Mouse (Mus musculus): ENCODE measurements around the gene Megf11.
"Not testable (repeated sequence)": the region's sequence is repeated elsewhere in the genome, so short reads cannot be mapped to it uniquely, and the experiment has no call there.

Megf11 gene

DNA sequence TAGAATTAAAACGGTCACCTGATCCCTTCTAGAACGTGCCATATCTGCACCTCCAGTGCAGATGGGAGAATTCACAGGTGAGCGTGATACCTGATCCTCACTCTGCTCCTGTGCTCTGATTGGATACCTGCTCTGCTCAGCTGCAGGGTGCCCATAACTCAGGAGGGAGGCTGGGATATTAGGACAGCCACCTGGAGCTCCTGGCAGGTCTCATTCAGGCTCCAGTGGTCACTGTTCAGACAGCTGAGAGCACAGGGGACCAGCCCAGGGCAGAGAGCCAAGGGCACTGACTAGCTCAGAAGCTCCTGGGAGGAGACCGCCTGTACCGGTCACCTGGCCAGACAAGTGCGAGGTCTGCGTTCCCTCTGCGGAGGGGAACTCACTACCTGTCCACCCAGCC lies 80.7 kb downstream of the Megf11 start:
- CTCF ChIA-PET, result no interaction called here

DNA sequence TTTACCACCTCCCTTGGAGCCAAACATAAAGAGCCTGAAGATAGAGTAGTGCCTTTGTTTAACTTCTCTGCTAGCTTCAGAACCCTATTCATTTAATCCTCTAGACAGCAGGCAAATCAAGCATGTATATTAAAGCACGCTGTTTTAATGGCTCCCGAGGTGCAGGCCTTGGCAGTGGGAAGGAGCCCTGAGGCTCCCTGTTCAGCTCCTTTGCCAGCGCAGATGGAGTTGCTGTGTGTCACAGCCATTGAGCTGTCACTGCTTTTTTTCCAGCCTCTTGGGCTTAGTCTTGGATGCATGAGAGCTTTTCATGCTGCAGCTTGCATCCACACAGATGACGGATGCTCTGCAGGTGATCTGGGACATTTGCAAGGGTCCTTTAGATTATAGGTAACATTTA lies 81.1 kb downstream of the Megf11 start:
- CTCF ChIA-PET, result no interaction called here

DNA sequence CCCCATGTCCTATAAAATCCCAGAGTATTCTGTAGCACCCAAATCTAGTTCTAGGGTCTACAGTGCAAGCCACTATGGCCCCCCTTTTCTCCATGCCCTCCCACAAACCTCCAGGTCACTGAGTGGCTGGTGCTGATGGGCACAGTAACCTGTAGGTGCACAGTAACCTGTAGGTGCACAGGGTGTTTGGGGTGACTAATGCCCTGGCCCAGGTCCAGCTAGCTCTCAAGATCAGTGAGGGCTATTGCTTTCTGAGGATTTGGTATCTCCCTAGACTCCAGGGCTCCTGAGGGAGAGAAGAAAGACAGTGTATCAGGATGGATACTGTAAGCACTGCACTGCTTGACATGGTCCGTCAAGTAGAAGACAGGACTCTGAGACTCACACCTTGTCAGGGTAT lies 85.4 kb downstream of the Megf11 start:
- CTCF ChIA-PET, result no interaction called here

DNA sequence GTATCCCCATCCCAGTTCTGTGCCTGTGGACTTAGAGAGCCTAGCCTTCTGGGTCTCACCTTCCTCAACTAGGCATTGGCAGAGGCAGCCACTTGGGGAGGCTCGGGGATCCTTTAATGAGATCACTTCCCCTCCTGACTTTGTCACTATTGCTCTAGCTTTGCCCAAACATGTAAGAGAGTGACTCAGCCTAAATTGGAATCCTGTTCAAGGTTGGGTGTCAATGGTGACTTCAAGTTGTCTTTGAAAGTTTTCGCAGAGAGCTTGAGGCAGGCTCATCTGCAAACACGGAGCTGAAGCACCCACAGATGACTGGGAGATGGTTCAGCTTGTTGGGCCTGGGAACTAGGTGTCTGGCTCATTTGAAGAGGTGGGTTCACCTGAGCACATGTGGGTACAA lies 85.9 kb downstream of the Megf11 start:
- CTCF ChIA-PET, result interaction anchor here (0.6 kb wide), 1 partner anchor 16 kb away, joined by 3 read pairs; no protein-coding TSS in a partner anchor

DNA sequence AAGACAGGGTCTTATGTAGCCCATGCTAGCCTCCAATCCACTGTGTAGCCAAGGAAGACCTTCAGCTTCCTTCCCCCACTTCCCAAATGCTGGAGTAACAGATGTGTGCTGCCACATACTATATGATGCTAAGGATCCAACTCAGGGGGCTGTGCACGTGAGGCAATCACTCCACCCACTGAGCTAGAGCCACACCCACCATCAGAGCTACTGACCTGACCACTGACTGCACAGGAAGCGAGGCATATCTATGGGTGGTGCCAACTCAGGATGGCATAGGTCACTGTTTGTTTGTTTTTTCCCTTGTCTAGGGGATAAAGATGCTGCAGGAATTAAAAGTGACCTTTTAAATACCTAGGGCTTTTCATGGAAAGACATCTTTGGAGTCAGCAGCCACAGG lies 86.7 kb downstream of the Megf11 start:
- CTCF ChIA-PET, result no interaction called here

DNA sequence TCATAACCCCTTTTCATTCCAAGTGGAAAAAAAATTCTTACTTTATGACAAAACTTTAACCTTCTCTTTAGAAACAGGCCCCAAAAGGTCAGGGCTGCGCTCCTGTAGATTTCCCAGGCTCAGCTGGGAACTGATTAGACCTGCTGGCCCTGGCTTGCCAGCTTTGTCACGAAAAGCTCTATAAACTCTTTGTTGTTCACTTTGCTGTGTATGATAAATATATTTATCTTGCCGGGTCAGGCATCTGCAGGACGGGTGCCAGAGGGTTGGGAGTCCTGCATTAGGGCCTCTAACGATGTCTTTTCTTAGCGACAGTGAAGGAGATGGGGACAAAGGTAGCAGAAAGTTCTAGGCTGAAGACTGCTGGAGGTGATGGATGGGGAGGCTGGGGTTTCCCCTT lies 87.3 kb downstream of the Megf11 start:
- CTCF ChIA-PET, result no interaction called here

DNA sequence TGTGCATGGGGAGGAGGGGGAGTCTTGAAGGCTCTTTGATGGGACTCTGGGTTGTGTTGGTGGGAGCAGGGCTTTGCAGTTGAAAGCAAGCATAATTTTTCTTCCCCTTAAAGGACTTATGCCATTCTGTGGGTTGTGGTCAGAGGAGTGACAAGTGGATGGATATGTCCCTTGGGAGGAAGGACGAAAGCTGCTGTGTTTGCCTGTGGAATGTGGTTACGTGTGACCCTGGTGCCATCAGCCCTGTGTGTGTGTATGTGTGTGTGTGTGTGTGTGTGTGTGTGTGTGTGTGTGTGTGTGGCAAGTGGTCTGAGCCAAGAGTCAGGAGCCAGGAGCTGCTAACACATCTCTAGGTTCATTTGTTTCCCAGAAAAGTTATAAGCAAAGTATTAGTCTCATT lies 87.7 kb downstream of the Megf11 start:
- CTCF ChIA-PET, result no interaction called here

DNA sequence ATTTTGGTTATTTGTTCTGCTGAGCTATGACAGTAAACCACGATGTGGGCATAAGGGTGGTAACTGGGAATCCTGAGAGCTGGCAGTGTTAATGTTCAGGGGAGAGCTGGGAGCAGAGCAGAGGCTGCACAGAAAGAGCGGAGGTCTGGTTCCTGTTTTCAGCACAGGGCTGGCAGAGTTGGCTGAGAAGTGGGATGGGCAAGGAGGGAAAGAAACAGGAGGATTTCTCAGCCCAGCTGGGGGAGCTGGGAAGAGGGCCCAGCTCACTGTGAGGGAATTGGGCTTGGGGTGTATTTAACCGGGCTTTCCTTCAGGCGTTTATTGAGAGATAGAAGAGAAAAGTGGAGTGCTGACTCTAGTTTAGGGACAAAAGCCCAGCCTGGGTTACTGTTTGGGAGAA lies 88.3 kb downstream of the Megf11 start:
- CTCF ChIA-PET, result no interaction called here

DNA sequence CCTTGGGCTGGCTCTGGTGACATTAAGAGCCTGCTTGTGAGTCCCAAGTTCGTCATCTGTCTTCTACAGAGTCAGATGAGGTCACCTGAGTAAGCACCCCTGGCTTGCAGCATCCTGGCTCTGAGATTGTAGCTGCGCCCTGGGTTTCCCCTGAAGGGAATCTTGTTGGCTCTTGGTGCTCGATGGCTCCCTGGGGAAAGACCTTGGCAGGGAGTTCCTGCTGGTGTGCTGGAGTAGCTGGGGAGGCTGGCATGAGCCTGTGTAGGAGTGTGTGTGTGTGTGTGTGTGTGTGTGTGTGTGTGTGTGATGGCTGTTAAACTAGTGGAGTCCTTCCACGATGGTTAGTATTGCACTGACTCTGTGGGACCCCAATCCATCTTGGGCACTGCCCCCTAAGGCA lies 88.7 kb downstream of the Megf11 start:
- CTCF ChIA-PET, result no interaction called here

DNA sequence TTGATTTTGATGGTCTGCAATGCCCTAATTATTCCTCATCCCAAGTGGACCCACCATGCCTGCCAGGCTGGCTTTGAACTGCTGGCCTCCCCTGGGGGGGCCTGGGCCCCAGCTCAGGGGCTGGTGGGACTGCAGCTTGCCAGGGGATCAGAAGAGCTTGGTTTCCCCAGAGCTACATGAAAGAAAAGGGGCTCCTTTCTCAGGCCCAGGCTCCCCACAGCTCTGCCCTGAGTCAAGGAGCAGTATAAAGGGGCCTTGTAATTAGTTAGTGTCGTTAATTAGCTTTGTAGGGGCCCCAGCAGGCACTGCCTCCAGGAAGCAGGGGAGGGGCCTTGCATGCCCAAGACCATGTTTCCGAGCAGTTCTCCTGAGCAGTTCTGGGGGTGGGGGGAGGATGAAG lies 90.5 kb downstream of the Megf11 start:
- CTCF ChIA-PET, result no interaction called here

DNA sequence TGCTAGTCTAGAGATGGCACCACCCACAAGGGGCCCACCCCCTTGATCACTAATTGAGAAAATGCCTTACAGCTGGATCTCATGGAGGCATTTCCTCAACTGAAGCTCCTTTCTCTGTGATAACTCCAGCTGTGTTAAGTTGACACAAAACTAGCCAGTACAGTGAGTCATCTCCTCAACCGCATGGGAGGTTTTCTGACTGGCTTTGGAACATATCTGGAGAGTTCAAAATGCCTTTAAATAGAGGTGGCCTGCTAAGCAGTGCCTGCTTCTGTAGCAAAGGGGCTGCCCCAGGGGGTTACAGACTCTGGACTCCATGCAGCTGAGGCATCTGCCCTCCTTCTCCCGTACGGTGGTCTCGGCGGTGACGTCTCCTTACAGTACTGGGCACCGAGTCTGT lies 92.0 kb downstream of the Megf11 start:
- CTCF ChIA-PET, result not testable (repeated sequence)

DNA sequence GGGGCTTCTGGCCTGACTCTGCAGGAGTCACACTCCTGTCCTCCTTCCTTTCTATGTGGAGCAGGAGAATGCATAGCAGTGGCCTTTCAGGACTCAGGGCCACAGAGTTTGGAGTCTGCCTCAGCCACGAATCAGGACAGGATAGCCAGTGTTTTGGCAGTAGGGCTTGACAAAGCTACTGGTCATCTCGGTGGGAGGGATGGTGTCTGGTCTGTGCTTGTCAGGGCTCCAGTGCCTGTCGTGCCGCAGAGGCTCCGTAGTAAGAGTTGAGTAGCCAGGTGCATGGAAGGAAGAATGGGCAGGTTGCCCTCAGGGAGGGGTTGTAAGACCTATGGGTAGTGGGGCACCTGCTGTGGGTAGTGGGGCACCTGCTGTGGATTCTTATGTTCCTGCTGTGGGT lies 96.7 kb downstream of the Megf11 start:
- CTCF ChIA-PET, result no interaction called here

DNA sequence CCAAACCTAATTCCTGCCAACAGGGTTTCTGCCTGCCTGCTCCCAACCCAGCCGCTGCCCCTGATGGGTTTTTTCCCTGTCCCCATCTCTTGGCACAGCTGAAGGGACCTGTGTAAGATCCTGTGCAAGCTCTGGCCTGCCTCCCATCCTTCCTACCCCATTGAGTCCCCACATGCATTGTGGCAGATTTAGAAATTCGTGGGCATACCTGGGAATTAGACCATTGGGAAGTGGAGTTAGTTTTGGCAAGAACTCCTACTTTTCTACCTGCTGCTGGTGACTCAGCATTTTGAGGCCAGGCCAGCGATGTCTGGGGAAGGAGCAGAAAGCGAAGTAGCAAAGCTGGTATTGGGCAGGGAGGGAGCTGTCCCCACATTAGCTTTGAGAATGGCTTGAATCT lies 102.0 kb downstream of the Megf11 start:
- CTCF ChIA-PET, result no interaction called here

DNA sequence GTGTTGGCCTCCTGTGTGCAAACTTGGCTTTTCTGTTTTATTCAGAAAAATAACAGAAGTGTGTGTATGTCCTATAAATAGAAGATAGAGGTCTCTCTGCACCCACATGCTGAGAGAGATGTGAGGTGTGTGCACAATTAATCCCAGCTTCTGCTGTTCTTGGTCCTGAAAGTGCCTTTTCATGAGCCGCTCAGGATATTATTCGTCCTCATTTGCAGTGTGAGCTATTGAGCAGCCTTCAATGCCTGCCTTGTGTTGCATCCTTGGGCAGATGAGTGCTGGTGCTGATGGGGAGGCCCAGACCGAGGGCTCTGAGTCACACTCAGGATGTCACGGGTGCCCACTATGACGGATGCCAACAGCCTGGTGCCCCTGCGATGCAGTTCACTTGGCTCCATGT lies 109.2 kb downstream of the Megf11 start:
- CTCF ChIA-PET, result no interaction called here

DNA sequence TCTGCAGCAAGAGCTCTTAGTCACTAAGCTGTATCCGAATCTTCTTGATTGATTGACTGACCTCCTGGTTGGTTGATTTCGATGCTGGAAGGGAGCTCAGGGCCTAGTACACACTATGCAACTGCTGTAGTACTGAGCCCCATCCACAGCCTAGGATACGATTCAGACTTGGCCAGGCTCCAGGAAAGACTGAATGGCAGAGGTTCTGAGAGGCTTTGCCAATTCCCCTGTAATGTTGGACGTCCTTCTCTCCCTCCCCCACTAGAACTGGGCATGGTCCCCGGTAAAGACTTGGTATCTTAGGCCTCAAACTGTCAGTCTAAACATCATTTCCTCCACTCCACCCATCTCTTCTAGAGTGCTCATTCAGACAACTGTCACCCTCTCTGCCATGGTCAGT lies 113.5 kb downstream of the Megf11 start:
- CTCF ChIA-PET, result no interaction called here

DNA sequence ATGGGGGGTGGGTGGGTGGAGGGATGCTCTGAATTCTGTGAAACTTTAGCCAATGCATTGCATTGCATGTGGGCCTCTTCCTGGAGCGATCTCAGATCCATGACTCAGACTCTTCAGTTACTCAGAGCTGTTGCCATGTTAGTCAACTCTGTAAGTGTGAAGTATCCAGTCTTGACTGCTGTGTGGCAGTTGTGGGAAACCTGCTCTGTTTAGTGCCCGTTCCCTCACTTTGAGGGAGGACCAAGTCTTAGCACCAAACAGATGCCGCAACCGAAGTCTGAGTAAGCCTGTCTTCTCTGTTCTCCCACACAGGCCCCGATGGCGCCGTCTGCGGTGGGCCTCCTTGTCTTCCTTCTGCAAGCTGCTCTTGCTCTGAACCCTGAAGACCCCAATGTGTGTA lies 115.8 kb downstream of the Megf11 start:
- CTCF ChIA-PET, result no interaction called here

DNA sequence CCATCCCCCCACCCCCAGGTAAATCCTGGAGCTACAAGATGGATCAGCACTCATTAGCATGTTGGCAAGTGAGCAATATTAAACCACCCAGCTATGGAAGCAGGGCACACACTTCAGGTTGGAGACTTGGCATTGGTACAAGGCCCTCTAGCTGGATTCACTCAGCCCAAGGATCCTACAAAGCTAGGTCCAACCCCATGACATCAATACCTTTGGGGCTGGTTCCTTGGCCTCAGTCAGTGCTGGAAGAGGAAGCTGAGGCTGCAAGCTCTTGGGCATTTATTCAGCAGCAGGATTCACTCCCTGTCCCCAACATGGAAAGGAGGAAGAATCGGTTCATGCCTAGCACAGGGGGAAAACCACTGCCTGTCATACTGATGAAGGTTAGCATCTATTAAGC lies 118.6 kb downstream of the Megf11 start:
- CTCF ChIA-PET, result no interaction called here

DNA sequence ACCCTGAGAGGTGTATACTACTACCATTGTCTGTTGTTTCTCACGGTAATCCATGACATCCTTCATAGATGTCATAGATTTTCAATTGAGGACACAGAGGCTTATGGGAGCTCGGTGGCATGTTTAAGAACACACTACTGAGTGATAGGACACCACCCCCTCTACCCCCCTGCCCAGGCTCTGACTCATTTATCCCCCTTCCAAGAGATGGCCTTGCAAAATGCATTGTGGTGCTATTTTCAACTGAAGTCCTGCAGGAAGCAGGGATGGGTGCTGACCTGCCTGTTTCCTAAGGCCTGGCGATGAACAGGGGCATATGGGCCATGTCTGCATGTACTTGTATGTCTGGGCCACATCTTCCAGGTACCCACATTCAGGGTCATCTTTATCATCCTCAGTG lies 119.0 kb downstream of the Megf11 start:
- CTCF ChIA-PET, result no interaction called here

DNA sequence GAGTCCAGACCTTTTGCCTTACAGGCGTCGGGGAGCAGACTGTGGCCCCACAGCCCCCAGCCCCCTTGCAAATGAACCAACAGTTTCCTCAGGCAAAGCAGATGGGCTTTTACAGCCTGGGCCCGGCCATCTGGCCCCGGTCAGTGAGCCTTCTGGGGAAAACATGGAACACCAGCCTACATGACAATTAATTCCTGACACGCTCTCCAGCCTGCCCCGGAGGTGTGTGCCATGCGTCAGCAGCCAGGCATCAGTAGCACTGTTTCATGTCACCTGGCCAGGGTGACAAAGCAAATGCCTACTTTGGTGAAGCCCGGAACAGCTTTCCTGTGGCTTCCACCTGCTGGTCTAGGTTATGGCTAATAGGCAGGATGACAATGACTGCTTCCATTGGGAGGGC lies 119.5 kb downstream of the Megf11 start:
- CTCF ChIA-PET, result no interaction called here

DNA sequence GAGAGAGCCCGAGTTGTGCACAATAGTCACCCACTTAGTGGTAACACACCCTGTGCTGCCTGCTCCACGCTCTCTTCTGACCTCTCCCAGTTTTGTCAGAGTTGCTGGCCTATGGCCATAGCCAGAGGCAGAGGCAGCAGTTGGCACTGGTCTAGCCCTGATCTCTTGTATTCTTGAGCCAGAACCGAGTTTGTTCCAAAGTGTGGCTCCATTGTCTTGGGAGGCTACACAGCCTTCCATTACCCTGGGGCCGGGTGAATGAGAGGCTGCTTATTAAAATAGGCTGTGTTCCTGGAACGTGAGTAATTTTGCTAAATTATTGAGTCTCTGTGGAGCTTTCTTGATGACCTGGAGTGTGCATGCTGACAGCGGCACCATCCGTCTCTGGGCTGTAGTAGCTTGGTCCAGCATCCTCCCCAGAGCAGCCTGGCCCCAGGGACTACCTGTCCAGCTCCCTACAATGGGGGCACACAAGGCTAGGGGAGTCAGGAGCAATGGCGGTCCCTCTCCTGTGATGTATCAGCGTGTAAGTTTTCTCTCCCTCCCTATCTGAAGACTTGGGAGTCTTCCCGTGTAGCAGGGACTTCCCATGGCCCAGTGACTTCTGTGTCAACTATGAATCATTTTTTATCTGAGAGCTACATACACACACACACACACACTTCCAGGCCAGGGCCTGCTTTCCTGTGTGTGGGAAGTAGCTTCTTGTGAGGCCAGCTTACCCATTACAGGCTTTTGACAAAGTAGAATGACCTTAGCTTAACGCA lies 121.2 kb downstream of the Megf11 start:
- CTCF ChIA-PET, result no interaction called here

DNA sequence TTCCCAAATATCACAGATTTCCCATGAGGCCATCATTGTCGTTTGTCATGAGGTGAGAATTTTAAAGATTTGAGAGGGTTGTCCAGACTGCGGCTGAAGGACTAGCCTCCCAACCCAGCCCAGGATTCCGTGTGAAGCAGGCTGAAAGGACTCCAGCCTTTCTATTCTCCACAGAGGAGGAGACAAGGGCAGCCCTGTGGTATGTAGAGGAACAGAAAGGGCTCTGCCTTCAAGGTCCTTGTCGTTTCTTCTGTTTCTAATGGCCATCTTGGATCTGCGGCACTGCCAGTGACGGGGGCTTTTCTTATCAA lies 121.7 kb downstream of the Megf11 start:
- CTCF ChIA-PET, result no interaction called here

DNA sequence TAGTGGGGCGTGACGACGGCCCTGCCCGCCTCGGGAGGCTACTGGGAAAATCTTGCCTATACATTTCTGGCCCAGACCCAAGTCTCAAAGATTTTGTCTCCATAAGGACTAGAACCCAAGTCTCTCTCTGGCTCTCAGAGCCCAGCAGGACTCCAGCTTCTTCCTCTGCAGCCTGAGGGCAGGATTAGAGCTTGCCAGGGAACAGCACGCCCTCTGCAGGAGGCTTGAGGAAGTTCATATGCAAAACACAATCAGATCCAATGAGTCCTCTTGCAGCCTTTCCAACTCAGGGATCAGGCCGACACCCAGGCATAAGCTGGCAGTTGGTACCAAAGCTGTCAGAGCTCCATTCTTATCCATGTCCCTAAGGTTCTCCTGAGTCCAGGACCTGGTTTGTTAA lies 122.6 kb downstream of the Megf11 start:
- CTCF ChIA-PET, result no interaction called here

DNA sequence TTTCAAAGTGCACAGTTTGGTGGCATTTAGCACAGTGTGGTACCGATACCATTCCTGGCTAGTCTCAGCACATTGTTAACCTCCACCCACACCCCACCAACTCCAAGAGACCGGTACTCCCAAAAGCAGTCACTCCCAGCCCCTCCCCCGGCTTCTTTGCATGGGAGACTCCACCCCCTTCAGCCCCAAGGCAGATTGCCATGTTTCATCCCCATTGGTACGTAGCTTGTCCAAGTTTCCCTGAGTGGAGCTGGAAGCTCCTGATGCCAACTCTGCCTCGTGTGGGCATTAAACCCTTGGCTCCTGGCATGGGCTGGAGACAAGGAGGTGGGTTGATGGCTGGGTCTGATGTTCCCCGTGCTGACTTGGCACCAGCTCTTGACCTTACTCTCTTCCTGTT lies 129.4 kb downstream of the Megf11 start:
- CTCF ChIA-PET, result no interaction called here

DNA sequence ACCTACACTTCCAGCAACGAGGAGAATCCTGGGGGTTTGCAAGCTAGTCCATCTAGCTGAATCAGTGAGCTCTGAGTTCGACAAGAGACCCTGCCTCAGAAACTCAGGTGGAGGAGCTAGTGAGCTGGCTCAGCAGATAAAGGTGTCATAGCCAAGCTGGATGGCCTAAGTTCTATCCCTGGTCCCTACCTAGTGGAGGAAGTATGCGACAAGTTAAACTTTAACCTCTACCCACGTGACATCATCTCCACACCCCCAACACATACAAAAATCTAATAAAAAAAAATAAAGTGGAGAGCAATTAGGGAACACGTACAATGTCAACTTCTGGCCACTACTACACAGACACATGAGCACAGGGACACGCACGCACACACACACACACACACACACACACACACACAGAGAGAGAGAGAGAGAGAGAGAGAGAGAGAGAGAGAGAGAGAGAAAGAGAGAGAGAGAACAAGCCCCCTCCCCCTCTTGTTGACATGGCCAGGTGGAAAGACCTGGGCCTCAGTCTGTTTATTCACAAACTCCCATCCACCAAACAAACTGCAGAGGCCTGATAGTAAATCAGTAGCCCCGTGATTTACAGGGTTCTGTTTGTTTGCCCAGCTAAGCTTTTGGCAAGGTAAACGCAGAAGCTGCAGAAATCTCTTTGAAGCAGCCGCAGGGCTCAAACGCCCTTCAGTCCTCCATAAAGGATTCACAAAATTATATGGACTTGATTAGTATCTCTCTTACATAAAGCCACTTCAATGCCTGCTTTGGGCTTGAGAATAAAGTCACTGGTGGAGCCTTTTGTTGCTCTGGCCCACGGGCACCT lies 134.7 kb downstream of the Megf11 start:
- CTCF ChIA-PET, result no interaction called here

Measured in spleen, embryonic (tissue).